Mouse (Mus musculus): ENCODE data around the gene Nudcd3.

Gene Nudcd3

GRCm38 (mm10) chr11:6200087-6200569 lies at the start of gene Nudcd3:
Gene Nudcd3 (minus strand): TSS chr11:6200415.
- DNase-seq: peak; percentile 91 to 95

GRCm38 (mm10) chr11:6244707-6245106 lies 44.5 kb upstream of the Nudcd3 start:
- DNase-seq: no peak

- DNase-seq: no peak
Observed at GRCm38 (mm10) chr11:6233025-6233424, 32.8 kb upstream of the Nudcd3 start.

GRCm38 (mm10) chr11:6230012-6230411 lies 29.8 kb upstream of the Nudcd3 start, which contains the start of gene Npc1l1:
Gene Npc1l1 (minus strand): TSS chr11:6230143.
- no peak for DNase-seq

GRCm38 (mm10) chr11:6224541-6225229 lies 24.5 kb upstream of the Nudcd3 start:
- DNase-seq: peak; percentile 14 to 34

- no peak for DNase-seq
Observed at GRCm38 (mm10) chr11:6222187-6222586, 22.0 kb upstream of the Nudcd3 start.

- no peak for DNase-seq
Observed at GRCm38 (mm10) chr11:6219967-6220366, 19.8 kb upstream of the Nudcd3 start.

GRCm38 (mm10) chr11:6218189-6218896 lies 18.1 kb upstream of the Nudcd3 start:
- DNase-seq: no peak

GRCm38 (mm10) chr11:6216834-6217233 lies 16.6 kb upstream of the Nudcd3 start:
- no peak for DNase-seq

GRCm38 (mm10) chr11:6208158-6208557 lies 7.9 kb upstream of the Nudcd3 start:
- no peak for DNase-seq

- DNase-seq: no peak
Observed at GRCm38 (mm10) chr11:6207090-6207489, 6.9 kb upstream of the Nudcd3 start.

- no peak for DNase-seq
Observed at GRCm38 (mm10) chr11:6200570-6200969, 355 bp upstream of the Nudcd3 start.

- no peak for DNase-seq
Observed at GRCm38 (mm10) chr11:6199410-6200086, 667 bp downstream of the Nudcd3 start, which contains the start of gene A730071L15Rik. Gene A730071L15Rik (plus strand): TSS chr11:6200029.

GRCm38 (mm10) chr11:6198449-6198848 lies 1.8 kb downstream of the Nudcd3 start:
- DNase-seq: no peak

- no peak for DNase-seq
Observed at GRCm38 (mm10) chr11:6196780-6197179, 3.4 kb downstream of the Nudcd3 start.

GRCm38 (mm10) chr11:6187878-6188277 lies 12.3 kb downstream of the Nudcd3 start:
- DNase-seq: peak; percentile 91 to 93

GRCm38 (mm10) chr11:6187399-6187798 lies 12.8 kb downstream of the Nudcd3 start:
- no peak for DNase-seq

- DNase-seq: no peak
Observed at GRCm38 (mm10) chr11:6184202-6184935, 15.8 kb downstream of the Nudcd3 start.

GRCm38 (mm10) chr11:6183246-6183645 lies 17.0 kb downstream of the Nudcd3 start:
- no peak for DNase-seq

- no peak for DNase-seq
Observed at GRCm38 (mm10) chr11:6180811-6181399, 19.3 kb downstream of the Nudcd3 start.

GRCm38 (mm10) chr11:6179194-6179593 lies 21.0 kb downstream of the Nudcd3 start:
- no peak for DNase-seq

GRCm38 (mm10) chr11:6178673-6179166 lies 21.5 kb downstream of the Nudcd3 start:
- DNase-seq: peak in 1 of 2 experiments; percentile 38

Measured in kidney, postnatal 4 days (tissue).